Mouse (Mus musculus) forebrain, embryonic 16.5 days (tissue): ENCODE measurements around the gene Cflar. TPM values are rescaled to one million over a fixed set of nuclear protein-coding genes. Genes with fewer than 3 reads are reported as not detected.
"Not testable (repeated sequence)": the region's sequence is repeated elsewhere in the genome, so short reads cannot be mapped to it uniquely, and the experiment has no call there.

Experiments
- ATAC-seq: fragments of 200-750 bp; cut with Nextera tagmentation; 2 replicates; pipeline ENCODE4 v1.8.0; 2017; ENCODE audit warnings: mild to moderate bottlenecking, moderate library complexity
- H3K27ac ChIP-seq: fragments of 300-500 bp; sonication (generic); 2 replicates; pipeline ENCODE4 v1.5.1; 2014; ENCODE audit warnings: low read length, control low read depth
- H3K27me3 ChIP-seq: fragments of 300-500 bp; sonication (generic); replicated peaks from 2 replicates; pipeline ENCODE4 v1.6.1; 2014; ENCODE audit warnings: low read length; ENCODE audit not compliant: control insufficient read depth, insufficient read depth
- H3K36me3 ChIP-seq: fragments of 300-500 bp; sonication (generic); 2 replicates; pipeline ENCODE4 v1.6.1; 2014; ENCODE audit not compliant: control insufficient read depth, insufficient read depth
- H3K4me1 ChIP-seq: fragments of 300-500 bp; sonication (generic); replicated peaks from 2 replicates; pipeline ENCODE4 v1.6.1; 2014; ENCODE audit warnings: low read length; ENCODE audit not compliant: control insufficient read depth, insufficient read depth
- H3K4me2 ChIP-seq: fragments of 300-500 bp; sonication (generic); 2 replicates; pipeline ENCODE4 v1.6.1; 2014; ENCODE audit warnings: mild to moderate bottlenecking, low read length, control low read depth
- H3K4me3 ChIP-seq: fragments of 300-500 bp; sonication (generic); replicated peaks from 2 replicates; pipeline ENCODE4 v1.5.1; 2014; ENCODE audit warnings: mild to moderate bottlenecking, low read length, control low read depth
- H3K9ac ChIP-seq: fragments of 300-500 bp; sonication (generic); replicated peaks from 2 replicates; pipeline ENCODE4 v1.6.1; 2014; ENCODE audit warnings: low read depth, low read length, control low read depth
- H3K9me3 ChIP-seq: fragments of 300-500 bp; sonication (generic); 2 replicates; pipeline ENCODE4 v1.6.1; 2016; ENCODE audit warnings: low read length; ENCODE audit not compliant: control insufficient read depth
- WGBS: fragments of 180-500 bp; shearing (Covaris S2); extraction: QIAGEN DNeasy Blood & Tissue Kit; methylation state at CpG from one replicate; pipeline ENCODE4 v1.1.7; 2014; 5-methylcytosine and 5-hydroxymethylcytosine counted together
- polyA plus RNA-seq: library from polyadenylated mRNA; unstranded; fragments of >200 nt; fragmentation: Nextera tagmentation; extraction: Ambion mirVana; gene quantifications from 2 replicates; pipeline ENCODE4 v1.2.1, GENCODE M21; 2015

The Cflar gene
- polyA plus RNA-seq: 15.8 and 18.1 TPM in 2 replicates

DNA sequence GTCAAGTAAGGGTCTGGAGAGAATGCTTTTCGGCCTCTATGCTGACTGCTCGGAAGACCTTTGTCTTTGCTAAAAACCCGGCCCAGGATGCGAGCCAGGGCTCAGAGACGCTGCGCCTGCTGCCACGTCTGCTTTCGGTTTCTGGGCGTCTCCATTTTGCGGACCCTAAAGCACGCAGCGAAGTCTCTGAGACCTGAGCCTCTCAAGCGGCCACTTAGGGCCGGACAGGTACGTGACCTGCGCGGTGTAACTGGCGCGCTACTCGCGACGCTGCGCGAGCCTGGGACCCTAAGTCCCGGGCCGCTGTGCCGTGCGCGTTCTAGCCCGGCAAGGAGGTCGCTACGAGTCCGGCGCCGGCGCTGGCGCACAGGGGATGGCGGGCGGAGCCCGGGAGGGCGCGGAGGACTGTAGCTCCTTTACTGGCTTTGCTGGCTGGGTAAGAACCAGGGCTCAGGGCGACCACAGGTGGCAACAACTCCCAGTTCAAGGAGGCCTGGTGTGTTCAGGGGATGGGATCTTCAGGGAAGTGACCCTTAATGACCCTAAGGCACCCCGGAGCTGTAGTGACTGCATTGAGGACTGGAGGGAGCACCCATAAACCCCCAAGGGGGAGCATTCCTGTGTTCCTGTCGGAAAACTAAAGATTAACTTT is at the start of gene Cflar:
Gene Cflar (plus strand): TSS at position 144 of the 652 bp plus-strand sequence.
- under 1% methylated on average over 45 of the region's 45 CpGs for WGBS
- H3K4me2 ChIP-seq: peak within 1 kb of the TSS; percentile 76
- peak; percentile 85 for ATAC-seq

GRCm38 (mm10) chr1:58662671-58663070 is 48.6 kb upstream of the Cflar start:
- not testable (repeated sequence) for H3K4me1 ChIP-seq, H3K27ac ChIP-seq, H3K4me3 ChIP-seq, H3K4me2 ChIP-seq, H3K36me3 ChIP-seq, H3K9ac ChIP-seq, ATAC-seq, H3K9me3 ChIP-seq, H3K27me3 ChIP-seq
- 94% methylated on average over 5 of the region's 5 CpGs for WGBS

More for the DNA sequence above, at the start of gene Cflar:
- Histone ChIP-seq H3K36me3 (no peaks in the 10 kb centered on the region), H3K9ac (peak within 1 kb of the TSS; percentile 83), H3K4me1 (peaks cover 11% of the 10 kb centered on the region), H3K9me3 (no peaks in the 10 kb centered on the region), H3K27me3 (no peaks in the 10 kb centered on the region), H3K27ac (peak within 1 kb of the TSS; percentile 88), H3K4me3 (peak within 1 kb of the TSS; percentile 66)

- WGBS: 92% methylated on average over 3 of the region's 3 CpGs
These were observed 47.9 kb upstream of the Cflar start for GRCm38 (mm10) chr1:58663365-58663764.

GRCm38 (mm10) chr1:58668191-58668590 is 43.1 kb upstream of the Cflar start:
- Histone ChIP-seq H3K4me1 (no peaks in the 10 kb centered on the region), H3K36me3 (no peaks in the 10 kb centered on the region), H3K9ac (no peak overlapping the region), H3K4me3 (no peak overlapping the region), H3K4me2 (no peak overlapping the region), H3K9me3 (no peaks in the 10 kb centered on the region), H3K27ac (no peak overlapping the region), H3K27me3 (no peaks in the 10 kb centered on the region)
- 82% methylated on average over 5 of the region's 5 CpGs for WGBS
- ATAC-seq: no peak

More at GRCm38 (mm10) chr1:58663365-58663764, 47.9 kb upstream of the Cflar start:
- H3K4me2 ChIP-seq, ATAC-seq, H3K4me3 ChIP-seq, H3K27ac ChIP-seq, H3K4me1 ChIP-seq, H3K9me3 ChIP-seq, H3K9ac ChIP-seq, H3K36me3 ChIP-seq, H3K27me3 ChIP-seq: not testable (repeated sequence)

DNA sequence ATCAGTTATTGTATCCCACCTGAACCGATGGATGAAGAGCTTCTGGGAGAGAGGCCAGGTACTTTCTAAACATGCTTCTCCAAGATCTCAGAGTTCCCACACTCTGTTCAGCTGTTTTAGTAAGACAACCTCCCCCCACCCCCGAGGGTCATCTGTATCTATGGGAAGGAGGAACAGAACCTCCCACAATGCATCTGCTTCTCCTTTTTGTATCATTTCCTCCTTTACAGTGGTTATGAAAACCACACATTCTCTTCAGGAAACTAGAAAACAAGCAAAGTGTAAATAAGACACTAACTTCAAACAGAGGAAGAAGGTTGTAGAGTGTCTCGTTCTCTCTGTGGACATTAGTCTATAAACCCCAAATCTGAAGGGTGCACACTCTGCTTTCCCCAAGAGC is 41.7 kb upstream of the Cflar start:
- H3K4me3 ChIP-seq, H3K9ac ChIP-seq, ATAC-seq, H3K27ac ChIP-seq, H3K9me3 ChIP-seq, H3K36me3 ChIP-seq, H3K27me3 ChIP-seq, H3K4me1 ChIP-seq, H3K4me2 ChIP-seq: not testable (repeated sequence)
- WGBS: 84% methylated on average over 3 of the region's 3 CpGs

DNA sequence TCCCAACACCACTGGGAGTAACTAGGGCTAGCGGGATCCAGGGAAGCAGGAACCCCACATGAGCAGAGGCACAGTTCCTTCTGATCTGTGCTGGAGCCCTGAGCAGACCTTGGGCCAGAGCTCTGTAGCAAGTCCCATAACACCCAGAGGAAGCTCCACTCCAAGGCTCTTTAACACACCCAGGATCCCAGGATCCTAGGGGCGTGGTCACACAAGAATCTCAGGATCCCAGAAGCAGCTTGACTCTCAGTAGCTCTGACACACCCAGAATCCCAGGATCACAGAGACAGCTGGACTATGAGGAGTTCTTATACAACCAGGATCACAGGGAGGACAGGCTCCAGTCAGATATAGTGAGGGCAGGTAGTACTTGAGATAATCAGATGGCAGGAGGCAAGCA is 39.2 kb upstream of the Cflar start:
- Histone ChIP-seq H3K36me3 (no peaks in the 10 kb centered on the region), H3K9me3 (no peaks in the 10 kb centered on the region), H3K27ac (no peak overlapping the region), H3K9ac (no peak overlapping the region), H3K4me2 (no peak overlapping the region), H3K27me3 (no peaks in the 10 kb centered on the region), H3K4me3 (no peak overlapping the region), H3K4me1 (no peaks in the 10 kb centered on the region)
- no peak for ATAC-seq
- 90% methylated on average over 2 of the region's 2 CpGs for WGBS

DNA sequence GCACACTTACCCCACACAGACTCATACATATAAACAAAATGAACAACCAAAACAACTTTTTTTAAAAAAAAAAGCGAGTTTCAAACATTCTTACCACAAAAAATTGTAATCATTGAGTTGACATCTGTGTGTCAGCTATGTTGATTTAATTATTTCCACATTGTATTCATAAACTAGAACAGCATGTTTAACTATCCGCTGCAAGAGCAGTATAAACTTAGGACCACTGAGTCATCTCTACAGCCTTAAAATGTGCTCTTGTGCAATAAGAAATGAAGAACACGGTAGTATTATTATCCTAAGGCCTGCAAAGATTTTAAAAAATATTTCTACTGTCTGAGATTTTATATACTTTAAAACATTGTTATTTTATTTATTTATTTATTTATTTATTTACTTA is 36.3 kb upstream of the Cflar start:
- Histone ChIP-seq H3K36me3 (no peaks in the 10 kb centered on the region), H3K4me3 (no peak overlapping the region), H3K27me3 (no peaks in the 10 kb centered on the region), H3K4me2 (no peak overlapping the region), H3K9ac (no peak overlapping the region), H3K9me3 (no peaks in the 10 kb centered on the region), H3K27ac (no peak overlapping the region), H3K4me1 (no peaks in the 10 kb centered on the region)
- no peak for ATAC-seq
- 84% methylated on average over 3 of the region's 3 CpGs for WGBS

DNA sequence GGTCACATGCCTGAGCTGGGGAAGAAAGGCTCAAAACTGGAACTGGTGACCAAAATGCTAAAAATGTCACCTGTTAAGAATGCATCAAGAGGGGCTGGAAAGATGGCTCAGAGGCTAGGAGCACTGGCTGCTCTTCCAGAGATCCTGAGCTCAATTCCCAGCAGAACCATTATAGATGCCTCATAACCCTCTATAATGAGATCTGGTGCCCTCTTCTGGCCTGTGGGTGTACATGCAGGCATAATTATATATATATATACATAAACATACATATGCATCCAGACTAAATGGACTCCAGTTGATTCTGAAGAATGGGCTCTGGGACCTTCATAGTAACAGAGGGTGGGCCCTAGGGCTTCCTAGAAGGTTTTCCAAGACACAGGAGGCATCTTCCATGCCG is 33.7 kb upstream of the Cflar start:
- Histone ChIP-seq H3K9ac (no peak overlapping the region), H3K27me3 (no peaks in the 10 kb centered on the region), H3K36me3 (no peaks in the 10 kb centered on the region), H3K9me3 (no peaks in the 10 kb centered on the region), H3K4me2 (no peak overlapping the region), H3K27ac (no peak overlapping the region), H3K4me3 (no peak overlapping the region), H3K4me1 (no peaks in the 10 kb centered on the region)
- ATAC-seq: no peak
- WGBS: 97% methylated on average over 1 of the region's 1 CpGs

GRCm38 (mm10) chr1:58678412-58678811 is 32.9 kb upstream of the Cflar start:
- H3K4me2 ChIP-seq, H3K9ac ChIP-seq, ATAC-seq, H3K27ac ChIP-seq, H3K4me3 ChIP-seq, H3K9me3 ChIP-seq, H3K4me1 ChIP-seq, H3K27me3 ChIP-seq, H3K36me3 ChIP-seq: not testable (repeated sequence)
- WGBS: 73% methylated on average over 5 of the region's 5 CpGs

DNA sequence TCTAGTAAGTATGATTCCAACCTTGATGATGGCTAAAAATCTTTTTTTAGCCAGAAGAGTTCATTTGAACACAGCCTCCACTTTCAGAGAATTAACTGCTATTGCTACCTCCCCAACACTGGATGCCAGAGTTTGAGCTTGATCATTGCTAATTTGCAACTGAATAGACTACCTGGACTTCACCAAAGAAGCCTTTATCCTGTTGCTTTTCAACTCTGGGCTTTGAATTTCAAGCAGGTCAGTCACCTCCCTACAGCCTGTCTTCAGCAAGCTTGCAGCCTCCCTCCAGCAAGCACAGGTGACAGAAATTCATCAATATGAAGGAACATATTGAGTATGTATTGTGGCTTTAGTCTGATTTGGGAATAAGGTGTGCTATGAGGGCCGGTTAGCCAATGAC is 21.9 kb upstream of the Cflar start:
- WGBS: 83% methylated on average over 1 of the region's 1 CpGs
- no peak for ATAC-seq

More for the DNA sequence above, 21.9 kb upstream of the Cflar start:
- Histone ChIP-seq H3K9ac (no peak overlapping the region), H3K4me1 (no peaks in the 10 kb centered on the region), H3K27ac (no peak overlapping the region), H3K27me3 (no peaks in the 10 kb centered on the region), H3K9me3 (no peaks in the 10 kb centered on the region), H3K4me3 (no peak overlapping the region), H3K36me3 (no peaks in the 10 kb centered on the region), H3K4me2 (no peak overlapping the region)
